Mouse (Mus musculus) CH12F3 (cell line): ENCODE results near the gene Cetn4.

Source experiments
- in situ Hi-C: fragments of 300-500 bp; cut with MboI; formaldehyde crosslinking; loops from 2 replicates; pipeline ENCODE4 v1.14.3; 2020; ENCODE audit warnings: low sequenced_read_pairs

Cetn4 gene

DNA sequence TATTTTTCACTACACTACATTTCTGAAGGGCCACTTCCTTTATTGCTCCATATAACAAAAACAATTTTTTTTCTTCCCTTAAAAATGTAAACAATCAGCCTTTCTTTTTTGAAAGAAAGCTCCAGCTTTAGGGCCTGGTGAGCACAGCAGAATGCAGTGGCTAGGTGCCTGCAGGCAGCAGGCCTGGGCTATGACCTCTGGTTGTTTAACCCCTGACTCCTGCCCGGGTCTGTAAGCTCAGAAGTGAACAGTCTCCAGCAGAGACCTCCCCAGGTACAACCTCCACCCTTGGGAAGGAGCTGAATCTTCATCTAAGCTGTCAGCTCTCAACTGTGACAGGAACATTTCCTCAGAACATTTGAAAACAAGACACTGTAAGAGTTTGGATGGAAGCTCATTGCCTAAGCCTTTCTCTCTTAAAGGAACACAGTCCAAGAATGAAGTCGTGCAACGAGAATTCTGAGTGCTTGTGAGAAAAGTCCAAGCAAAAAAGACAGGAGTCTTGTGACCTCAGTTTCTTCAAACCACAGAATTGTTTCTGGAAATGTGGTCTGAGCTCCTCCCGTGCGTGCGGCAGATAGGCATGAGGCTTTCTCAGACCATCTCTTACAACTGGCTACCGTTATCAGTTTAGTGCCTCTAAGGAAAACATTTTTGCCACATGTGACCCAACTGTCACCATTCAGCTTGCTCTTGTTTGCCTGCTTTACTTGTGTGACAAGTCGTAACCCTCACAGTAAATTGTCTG, 8.9 kb downstream of the Cetn4 start:
- in situ Hi-C loops, result no loop called here

DNA sequence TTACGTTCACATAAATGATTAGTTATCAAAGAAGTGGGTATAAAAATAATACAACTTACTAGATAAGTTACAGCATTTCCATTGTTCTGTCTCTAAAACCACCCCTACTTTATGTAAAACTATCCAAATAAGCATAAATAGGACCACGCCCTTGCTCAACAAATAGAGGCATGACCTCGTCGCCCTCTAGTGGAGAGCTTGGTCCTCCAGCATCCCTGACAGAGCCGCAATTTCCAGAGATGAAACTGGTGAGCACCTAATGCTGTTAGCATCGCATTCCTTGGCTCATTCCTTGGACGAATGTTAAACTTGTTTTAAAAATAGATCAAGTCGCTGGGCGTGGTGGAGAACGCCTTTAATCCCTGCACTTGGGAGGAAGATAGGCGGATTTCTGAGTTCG, 9.8 kb downstream of the Cetn4 start:
- in situ Hi-C loops, result no loop called here

DNA sequence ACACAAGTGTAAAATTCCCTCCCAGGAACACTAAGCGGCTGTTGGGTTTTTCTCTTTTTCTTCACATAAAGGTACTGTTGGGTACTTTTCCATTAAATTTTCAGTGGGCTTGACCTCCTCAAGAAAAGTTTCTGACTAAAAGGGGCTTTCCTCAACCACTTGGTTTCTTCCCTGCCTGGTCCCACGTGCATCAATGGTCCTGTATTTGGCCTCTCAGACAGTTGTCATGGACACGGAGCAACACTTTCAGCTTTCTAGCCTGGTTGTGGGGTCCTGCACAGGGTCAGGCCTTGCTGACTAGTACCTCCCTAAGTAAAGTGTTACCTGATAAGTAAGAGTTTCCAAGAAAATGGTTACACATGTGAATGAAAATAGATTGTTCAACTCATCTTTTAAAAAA, 13.0 kb downstream of the Cetn4 start:
- in situ Hi-C loops, result no loop called here

DNA sequence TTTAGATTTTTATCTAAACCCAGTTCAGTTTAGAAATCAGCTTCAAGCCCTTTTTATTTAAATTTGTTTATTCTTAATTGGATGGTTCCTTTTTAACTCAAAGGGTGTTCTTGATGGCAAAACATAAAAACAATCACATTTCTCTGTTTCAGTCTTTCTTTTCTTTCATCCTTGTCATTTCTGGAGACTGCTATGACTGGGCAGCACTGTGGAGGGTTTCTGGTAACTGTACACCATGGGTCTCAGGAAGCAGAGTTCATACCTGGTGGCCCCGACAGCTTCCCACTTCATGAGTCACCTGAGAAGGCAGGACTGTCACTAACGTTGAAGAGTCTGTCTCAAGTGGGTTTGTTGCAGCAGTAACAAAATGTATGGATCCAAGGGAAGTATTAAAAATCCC, 19.9 kb downstream of the Cetn4 start:
- in situ Hi-C loops, result no loop called here

DNA sequence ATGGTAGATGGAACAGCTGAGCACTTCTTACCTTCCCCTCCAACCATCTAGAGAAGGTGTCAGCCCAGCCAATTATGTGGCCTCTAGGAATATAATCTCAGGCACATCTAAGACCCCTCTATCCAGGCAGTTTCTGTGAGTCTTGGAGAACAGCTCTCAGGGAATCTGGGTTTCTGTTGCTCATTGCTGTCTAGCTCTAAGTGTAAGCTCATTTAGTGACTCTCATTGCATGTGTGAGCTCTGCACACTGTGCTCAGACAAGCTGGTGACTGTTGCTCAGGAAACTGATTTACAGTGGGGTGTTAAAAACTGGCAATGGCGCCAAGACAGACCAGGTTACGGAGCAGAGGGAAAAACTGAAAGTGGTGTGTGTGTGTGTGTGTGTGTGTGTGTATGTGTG, 20.6 kb downstream of the Cetn4 start:
- in situ Hi-C loops, result no loop called here

DNA sequence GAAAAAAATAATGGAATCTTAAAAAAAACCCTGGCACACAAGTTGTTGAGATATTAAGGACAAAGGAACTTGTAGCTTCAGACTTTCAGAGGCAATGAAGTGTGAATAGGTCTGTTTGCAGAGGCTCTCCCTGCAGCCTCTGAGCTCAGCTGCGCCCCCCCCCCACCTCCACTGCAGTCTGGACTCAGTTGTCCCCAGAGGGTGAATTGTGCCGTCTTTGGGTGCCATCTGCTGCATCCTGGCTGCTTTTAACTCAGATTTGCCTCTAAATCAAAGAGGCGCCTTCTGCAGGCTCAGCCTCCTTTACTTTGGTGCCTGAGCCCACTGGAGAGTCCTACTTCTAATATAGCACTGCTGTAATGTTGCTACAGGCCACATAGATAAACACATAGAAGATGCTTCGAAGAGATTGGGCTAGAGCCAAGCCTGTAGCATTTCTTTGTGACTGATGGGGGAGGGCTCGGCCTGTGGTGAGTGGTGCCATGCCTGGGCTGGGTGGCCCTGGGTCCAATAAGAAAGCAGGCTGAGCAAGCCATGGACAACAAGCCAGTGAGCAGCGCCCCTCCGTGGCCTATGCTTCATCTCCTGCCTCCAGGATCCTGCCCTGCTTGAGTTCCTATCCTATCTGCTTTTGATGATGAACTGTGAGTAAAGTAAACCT, 21.5 kb downstream of the Cetn4 start:
- in situ Hi-C loops, result no loop called here

DNA sequence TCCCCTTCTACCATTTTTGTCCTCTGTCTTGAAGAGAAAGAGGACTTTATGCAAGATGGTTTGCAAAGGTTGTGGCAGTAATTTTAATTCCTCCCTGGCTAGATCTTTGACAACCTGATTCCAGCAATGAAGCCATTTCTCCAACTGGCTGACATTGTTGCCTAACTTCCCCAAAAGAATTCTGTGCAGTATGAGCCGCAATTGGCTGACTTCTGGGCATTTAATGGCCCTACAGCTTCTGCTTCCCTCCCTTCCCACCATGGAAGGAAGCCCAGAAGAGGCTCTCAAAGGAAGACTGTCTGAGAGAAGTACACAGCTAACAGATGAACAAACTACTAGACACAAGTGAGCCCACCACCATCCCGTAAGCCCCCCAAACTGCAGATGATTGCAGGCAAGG, 23.3 kb downstream of the Cetn4 start:
- in situ Hi-C loops, result no loop called here

DNA sequence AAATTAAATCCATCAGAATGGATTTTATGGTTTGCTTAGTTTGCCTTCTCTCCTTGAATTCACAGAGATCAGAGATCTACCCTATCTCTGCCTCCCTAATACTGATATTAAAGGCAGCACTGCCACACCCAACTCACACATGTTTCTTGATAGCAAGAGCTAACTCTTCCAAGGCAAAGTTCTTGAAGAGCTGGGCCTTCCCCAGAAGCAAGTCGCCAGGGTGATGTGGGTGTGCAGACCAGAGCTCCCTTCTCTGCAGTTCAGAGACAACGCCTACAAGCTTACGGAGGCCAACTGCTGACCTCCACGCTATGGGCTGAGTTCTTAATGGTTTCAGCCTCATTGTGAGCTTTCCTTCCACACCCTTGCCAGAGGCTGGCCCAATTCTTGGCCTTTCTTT, 29.3 kb downstream of the Cetn4 start:
- in situ Hi-C loops, result no loop called here

DNA sequence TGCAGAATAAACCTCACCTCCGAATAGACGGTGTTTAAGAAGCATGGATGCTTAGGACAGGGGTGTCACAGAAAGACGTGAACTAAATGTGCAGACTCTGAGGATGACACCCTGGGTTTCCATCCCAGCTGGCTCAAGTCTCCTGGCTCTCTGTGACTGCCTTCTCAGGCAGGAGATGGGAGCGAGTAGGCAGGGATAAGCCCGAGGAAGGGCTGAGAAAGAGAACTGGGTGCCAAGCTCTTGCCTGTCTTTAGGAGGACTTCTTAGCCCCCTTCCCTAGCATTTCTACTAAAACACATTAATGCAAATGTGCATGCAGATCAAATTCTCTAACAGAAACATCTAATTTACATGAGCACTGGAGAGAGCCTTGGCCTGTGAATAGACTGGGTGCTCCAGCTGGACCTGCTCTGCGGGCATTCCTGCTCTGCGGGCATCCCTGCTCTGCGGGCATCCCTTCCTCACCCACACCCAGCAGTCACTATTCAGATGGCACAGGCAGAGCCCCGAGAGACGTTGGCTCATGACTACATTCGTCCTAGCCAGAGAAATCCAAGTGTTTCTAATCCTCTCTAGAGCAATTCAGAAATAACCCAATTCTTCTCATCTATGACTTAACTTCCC, 30.1 kb downstream of the Cetn4 start:
- in situ Hi-C loops, result no loop called here

DNA sequence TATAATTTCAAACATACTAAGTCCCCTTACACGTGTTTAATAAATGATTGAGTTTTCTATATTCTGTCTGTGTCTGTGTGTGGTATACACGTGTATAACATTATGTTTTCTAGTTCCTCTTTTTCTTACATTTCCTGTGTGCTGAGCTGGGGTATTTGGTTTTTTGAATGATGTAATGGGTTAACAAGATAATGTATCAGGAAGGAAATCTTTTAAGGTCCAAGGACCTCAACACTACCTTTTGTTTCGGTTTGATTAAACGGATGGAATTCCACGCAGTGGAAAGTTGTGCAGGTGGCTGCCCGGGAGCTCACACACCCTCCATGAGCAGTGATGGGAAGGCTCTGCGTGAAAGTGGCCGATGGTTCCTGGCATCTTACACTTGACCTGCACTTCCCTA, 31.6 kb downstream of the Cetn4 start:
- in situ Hi-C loops, result no loop called here

DNA sequence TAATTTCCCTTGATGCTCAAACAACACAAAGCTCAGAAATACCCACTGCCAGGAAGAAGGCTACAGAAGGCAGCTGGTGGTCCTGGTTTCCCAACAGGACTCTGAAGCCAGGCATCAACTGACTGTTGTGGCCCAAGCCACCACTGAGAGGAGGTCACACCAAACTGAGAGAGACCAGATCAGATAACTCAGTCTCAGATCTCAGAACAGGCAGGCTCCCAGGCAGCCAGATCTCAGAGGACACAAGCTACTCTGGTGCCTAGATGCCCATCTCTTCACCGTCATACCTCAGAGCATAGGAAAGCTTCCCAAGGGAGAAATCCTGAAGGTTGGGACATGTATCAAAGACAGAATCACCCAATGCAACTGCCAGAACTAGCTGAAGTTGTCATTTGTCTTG, 32.3 kb downstream of the Cetn4 start:
- in situ Hi-C loops, result no loop called here

DNA sequence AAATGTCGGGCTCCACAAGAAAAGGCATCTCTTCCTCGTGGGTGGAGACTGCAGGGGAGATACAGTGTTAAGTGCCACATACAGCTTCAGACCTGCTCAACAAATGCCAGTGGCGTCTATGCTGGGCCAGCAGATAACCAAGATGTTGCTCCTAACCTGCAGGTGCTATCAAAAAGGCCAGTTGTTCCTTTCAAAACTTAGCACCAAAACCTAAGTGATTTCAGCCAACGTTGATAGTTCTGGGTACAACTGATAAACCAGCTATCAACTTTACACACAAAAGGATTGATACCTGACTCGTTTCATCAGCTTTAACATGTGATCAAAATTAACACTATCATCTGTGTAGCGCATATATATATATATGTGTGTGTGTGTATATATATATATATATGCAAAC, 37.8 kb downstream of the Cetn4 start:
- in situ Hi-C loops, result no loop called here

DNA sequence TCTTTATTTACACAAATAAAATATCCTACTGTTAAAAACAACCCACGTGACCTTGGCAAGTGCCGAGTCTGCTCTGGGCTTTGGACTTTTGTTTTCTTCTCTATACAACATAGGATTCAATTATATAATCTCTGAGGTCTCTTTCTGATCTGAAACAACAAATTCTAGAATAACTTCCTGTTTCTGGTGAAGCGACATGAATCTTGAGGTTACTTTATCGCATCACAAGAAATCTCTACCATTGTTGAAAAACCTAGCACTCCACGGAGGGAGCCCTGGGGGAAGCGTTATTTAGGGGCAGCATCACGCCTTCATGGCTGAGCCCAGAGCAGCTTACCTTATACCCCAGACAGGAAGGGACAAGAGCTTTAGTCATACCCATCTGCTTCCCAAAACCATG, 39.4 kb downstream of the Cetn4 start:
- in situ Hi-C loops, result no loop called here

DNA sequence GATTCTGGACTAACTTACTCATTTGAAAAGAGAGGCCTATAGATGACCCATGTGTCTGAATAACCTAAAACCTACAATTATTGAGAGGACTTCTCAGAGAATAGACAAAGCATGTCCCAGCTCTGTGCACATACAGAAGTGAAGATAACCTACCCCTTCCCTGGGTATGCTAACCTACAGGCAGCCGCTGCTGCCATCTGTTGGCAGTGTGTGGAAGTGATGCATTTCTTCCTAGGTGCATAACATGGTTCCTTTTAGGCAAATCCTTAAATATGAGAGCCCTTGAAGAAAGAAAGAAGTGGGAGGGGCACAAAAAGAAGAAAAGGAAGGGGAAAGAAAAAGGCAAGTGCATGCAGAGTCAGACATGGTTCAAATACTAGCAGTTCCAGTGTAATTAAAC, 41.3 kb downstream of the Cetn4 start:
- in situ Hi-C loops, result no loop called here

DNA sequence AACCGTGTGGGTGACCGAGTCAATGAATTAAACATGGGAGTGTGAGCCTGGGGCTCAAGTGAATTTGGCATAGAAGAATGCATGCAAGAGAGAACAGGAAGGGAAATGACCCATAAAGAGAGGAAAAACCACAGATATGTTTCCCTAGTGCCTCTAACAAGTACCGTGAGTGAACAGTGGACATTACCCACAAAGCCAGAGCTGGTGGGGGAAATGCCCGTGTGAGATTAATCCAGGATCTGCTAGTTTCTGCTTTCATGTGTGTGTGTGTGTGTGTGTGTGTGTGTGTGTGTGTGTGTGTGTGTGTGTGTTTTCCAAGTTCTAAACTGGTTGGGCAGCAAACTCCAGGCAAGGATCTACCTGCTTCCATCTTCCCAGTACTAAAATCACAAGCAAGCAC, 42.6 kb downstream of the Cetn4 start:
- in situ Hi-C loops, result no loop called here

DNA sequence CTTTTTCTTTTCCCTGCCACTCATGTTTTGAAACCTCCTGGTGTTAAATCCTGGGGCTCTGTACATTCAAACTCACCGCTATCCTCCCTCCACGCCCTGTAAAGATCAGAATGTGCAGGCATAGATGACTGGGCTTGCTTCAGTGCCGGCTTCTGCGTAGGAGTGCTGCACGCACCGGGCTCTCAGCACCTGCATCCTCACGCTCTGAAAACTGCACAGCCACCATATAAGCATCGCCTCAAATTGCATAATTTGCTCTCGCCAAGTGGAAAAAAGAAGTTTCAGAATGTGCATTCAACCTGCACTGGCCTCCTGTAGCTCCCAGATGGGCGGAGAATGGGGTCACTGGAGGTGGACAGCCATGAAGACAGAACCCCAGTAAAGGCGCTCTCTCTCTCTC, 44.2 kb downstream of the Cetn4 start:
- in situ Hi-C loops, result no loop called here

DNA sequence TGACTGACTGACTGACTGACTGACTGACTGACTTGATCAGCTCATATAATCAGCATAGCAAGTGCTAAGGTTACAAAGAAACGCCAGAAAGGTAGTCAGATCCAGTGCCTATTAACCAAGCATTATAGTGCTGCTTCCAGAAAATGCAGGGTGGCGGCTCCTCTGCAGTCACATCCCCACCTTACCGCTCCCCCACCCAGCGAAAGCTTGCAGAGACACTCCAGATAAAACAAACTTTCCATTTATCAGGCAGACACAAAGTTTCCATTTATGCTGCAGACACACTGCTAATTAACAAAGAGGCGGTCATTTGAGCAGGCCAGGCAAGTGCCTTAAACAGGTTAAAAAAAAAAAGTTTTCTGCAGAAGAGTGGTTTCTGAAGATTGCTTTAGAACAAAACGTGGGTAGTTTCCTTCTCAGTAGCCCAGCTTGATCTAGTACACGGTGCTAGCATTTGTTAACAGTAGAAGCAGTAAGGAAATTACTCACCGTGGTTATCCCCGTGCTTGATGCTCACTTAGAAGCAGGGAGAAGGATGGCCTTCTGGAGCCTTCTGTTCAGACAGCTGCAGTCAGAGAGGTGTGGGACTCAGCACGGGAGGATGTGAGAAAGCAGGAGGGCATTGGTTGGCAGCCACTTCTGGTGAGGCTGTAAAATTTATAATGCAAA, 53.0 kb downstream of the Cetn4 start:
- in situ Hi-C loops, result no loop called here

DNA sequence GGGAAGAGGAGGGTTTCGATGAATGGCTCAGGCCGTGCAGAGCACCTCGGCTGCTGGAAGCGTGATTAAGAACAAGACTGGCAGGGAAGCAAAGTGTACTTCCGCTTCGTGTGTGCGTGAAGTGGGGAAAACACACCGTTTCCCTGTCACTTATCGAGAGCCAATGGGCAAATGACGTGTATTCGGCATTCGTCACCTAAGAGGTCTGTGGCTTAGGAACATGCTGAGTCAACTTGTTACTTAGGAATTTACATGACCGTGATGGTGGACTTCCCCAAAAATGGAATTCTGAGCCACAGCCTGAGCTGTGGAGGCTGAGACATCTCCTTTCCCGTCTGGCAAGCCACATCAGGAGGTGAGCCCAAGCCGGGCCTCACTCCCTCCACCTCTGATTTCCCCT, 54.7 kb downstream of the Cetn4 start:
- in situ Hi-C loops, result no loop called here
